Mouse (Mus musculus) stomach, embryonic 15.5 days (tissue): ENCODE measurements around the gene Uhmk1. TPM values are rescaled to one million over a fixed set of nuclear protein-coding genes. Genes with fewer than 3 reads are reported as not detected.

ENCODE experiments used
- ATAC-seq: fragments of 200-750 bp; cut with Nextera tagmentation; 2 replicates; pipeline ENCODE4 v1.8.0; 2017; ENCODE audit warnings: low read depth, moderate number of reproducible peaks, moderate TSS enrichment; ENCODE audit not compliant: insufficient read depth, low FRiP score
- H3K27ac ChIP-seq: fragments of 300-500 bp; sonication (generic); 2 replicates; pipeline ENCODE4 v1.5.1; 2015; ENCODE audit warnings: mild to moderate bottlenecking, inconsistent platforms
- H3K27me3 ChIP-seq: fragments of 300-500 bp; sonication (generic); replicated peaks from 2 replicates; pipeline ENCODE4 v1.6.1; 2015; ENCODE audit warnings: inconsistent platforms
- H3K36me3 ChIP-seq: fragments of 300-500 bp; sonication (generic); 2 replicates; pipeline ENCODE4 v1.6.1; 2015; ENCODE audit warnings: inconsistent platforms
- H3K4me1 ChIP-seq: fragments of 300-500 bp; sonication (generic); 2 replicates; pipeline ENCODE4 v1.6.1; 2015; ENCODE audit warnings: inconsistent platforms
- H3K4me2 ChIP-seq: fragments of 300-500 bp; sonication (generic); 2 replicates; pipeline ENCODE4 v1.6.1; 2015; ENCODE audit warnings: mild to moderate bottlenecking, inconsistent platforms
- H3K4me3 ChIP-seq: fragments of 300-500 bp; sonication (generic); replicated peaks from 2 replicates; pipeline ENCODE4 v1.5.1; 2015; ENCODE audit warnings: inconsistent platforms
- H3K9ac ChIP-seq: fragments of 300-500 bp; sonication (generic); 2 replicates; pipeline ENCODE4 v1.6.1; 2015; ENCODE audit warnings: inconsistent platforms
- H3K9me3 ChIP-seq: fragments of 300-500 bp; sonication (generic); 2 replicates; pipeline ENCODE4 v1.6.1; 2016; ENCODE audit warnings: inconsistent platforms
- WGBS: fragments of 180-500 bp; shearing (Covaris S2); methylation state at CpG from one replicate; pipeline ENCODE4 v1.1.7; 2015; 5-methylcytosine and 5-hydroxymethylcytosine counted together
- polyA plus RNA-seq: library from polyadenylated mRNA; unstranded; fragments of >200 nt; fragmentation: Nextera tagmentation; extraction: Ambion mirVana; gene quantifications from 2 replicates; pipeline ENCODE4 v1.2.1, GENCODE M21; 2015

The Uhmk1 gene
- polyA plus RNA-seq, 1 experiment from 2014 or later, result 8.0 TPM

DNA sequence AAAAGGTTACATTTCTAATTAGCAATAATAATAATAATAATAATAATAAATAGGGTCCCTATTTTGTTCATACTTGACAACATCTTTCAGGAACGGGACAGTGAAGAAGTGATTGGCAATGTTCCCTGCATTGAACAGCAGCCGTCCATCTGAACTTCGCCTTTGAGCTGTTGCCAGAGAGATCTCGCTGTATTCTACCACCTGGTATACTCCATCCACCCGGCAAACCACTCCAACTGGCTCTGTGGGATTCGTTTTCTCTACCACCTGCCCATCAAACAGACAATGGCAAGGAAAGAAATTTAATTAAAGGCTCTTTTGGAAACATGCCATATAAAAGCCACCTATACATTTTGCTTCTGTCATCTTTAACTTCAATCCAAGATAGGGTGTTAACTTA lies 64.3 kb downstream of the Uhmk1 start:
- H3K4me1 ChIP-seq, result no peaks in the 10 kb centered on the region
- WGBS, result 85% methylated on average over 6 of the region's 6 CpGs
- no peaks in the 10 kb centered on the region for H3K9me3 ChIP-seq
- H3K27me3 ChIP-seq, result no peaks in the 10 kb centered on the region
- no peak overlapping the region for H3K4me2 ChIP-seq
- peaks cover 15% of the 10 kb centered on the region for H3K36me3 ChIP-seq
- no peak for ATAC-seq
- H3K4me3 ChIP-seq, result no peak overlapping the region
- no peak overlapping the region for H3K27ac ChIP-seq
- H3K9ac ChIP-seq, result no peak overlapping the region

DNA sequence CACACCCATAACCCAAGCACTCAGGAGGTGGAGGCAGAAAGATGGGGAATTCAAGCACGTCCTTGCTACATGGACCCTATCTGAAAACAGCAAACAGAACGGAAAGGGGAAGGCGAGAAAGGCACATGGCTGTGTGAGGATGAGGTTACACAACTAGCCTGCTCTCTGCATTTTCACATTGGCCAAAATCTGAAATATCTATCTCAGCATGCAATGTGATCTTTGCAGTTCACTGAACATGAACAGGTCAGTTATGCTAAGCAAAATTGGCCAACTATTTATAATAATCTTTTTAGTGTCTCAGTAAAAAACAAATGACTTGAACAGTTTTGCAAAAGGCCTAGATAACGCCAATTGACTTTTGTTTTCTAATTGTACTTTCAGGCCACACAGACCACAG lies 65.4 kb downstream of the Uhmk1 start:
- no peak for ATAC-seq
- H3K4me1 ChIP-seq, result no peaks in the 10 kb centered on the region
- no peak overlapping the region for H3K9ac ChIP-seq
- H3K27ac ChIP-seq, result no peak overlapping the region
- H3K27me3 ChIP-seq, result no peaks in the 10 kb centered on the region
- H3K4me2 ChIP-seq, result no peak overlapping the region
- WGBS, result 87% methylated on average over 4 of the region's 4 CpGs
- H3K9me3 ChIP-seq, result no peaks in the 10 kb centered on the region
- peaks cover 15% of the 10 kb centered on the region for H3K36me3 ChIP-seq
- H3K4me3 ChIP-seq, result no peak overlapping the region

DNA sequence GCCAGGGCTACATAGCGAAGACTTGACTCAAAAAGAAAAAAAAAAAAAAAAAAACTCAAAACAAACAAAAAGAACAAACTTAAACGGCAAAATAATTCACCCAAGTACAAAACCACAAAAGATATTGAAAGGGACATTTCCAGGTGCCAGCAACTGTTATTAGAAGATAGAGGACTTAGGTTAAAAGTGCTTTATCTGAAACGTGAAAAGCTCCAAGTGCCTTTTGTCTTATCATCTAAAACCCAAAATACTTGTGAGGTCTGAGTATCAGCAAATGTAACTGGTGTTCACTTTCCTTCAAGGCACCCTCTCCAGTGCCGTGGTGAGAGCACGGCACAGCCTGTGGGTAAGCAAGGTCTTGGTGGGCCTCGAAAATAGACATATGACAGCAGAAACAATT lies 66.7 kb downstream of the Uhmk1 start:
- ATAC-seq, result no peak
- Histone ChIP-seq H3K27ac (no peak overlapping the region), H3K4me1 (no peaks in the 10 kb centered on the region), H3K4me3 (no peak overlapping the region), H3K36me3 (peaks cover 13% of the 10 kb centered on the region), H3K4me2 (no peak overlapping the region), H3K9me3 (no peaks in the 10 kb centered on the region), H3K9ac (no peak overlapping the region), H3K27me3 (no peaks in the 10 kb centered on the region)
- WGBS, result 81% methylated on average over 6 of the region's 6 CpGs

DNA sequence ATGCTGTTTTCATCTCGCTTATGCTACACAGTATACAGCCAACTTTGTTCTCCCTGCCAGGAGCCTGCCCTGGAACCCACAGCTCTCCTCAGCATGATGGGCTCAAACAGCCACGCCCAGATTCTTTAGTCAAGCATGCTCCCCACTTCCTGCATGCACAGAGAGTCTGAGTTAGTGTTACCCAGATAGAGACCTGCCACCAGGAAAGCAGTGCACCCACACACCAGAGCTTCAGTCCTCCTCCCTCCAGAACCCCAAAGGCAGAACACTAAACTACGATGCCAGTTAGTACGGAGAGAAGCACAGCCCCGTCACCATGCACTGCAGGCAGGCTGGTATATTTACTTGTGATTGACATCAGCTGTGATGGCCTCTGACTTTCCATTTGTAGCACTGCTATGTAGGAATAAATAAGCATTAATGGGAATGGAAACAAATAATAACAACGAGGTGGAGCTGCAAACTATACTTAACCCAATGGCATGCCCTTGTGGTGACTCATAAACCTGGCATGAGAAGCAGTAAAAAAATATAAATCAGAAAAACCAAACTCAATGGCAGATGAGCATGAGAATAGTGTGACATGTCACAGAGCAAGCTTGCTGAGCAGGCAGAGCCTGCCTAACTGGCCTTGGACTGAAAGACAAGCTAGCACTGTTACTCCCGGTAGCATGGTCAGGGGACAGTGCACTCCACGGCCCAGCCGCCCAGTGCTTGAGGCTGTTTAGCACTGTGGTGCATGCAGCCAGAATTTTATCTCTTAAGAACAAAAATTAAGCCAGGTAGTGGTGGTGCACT lies 67.3 kb downstream of the Uhmk1 start:
- no peaks in the 10 kb centered on the region for H3K9me3 ChIP-seq
- no peak overlapping the region for H3K9ac ChIP-seq
- H3K27me3 ChIP-seq, result no peaks in the 10 kb centered on the region
- no peak for ATAC-seq
- H3K4me3 ChIP-seq, result no peak overlapping the region
- no peaks in the 10 kb centered on the region for H3K4me1 ChIP-seq
- H3K4me2 ChIP-seq, result no peak overlapping the region
- peaks cover 18% of the 10 kb centered on the region for H3K36me3 ChIP-seq
- WGBS, result 81% methylated on average over 9 of the region's 9 CpGs
- H3K27ac ChIP-seq, result peak overlapping the region; percentile 35; the same call in 1 of the 2 replicates

DNA sequence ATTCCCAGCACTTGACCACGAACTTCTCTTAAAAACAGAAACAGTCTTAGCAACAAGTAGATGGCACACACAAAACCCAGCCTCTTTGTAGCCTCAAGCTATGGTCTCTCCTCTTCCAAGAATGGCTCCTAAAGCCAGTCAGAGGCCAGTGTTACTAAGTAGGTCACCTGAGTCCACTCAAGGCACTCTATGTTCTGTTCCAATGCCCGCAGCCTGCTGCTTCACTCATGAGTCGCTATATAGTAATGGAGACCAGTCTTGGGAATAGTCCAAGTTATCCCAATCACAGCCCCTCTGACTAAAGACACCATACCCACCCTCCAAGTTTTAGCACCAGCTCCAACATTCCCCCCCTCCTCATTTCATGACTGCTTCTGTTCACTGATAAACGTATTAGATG lies 69.6 kb downstream of the Uhmk1 start:
- H3K9ac ChIP-seq, result no peak overlapping the region
- no peaks in the 10 kb centered on the region for H3K27me3 ChIP-seq
- no peaks in the 10 kb centered on the region for H3K4me1 ChIP-seq
- no peak overlapping the region for H3K4me2 ChIP-seq
- no peaks in the 10 kb centered on the region for H3K9me3 ChIP-seq
- ATAC-seq, result no peak
- H3K4me3 ChIP-seq, result no peak overlapping the region
- peaks cover 18% of the 10 kb centered on the region for H3K36me3 ChIP-seq
- WGBS, result 90% methylated on average over 4 of the region's 4 CpGs
- H3K27ac ChIP-seq, result no peak overlapping the region

Other genes starting within 250 kb of the Uhmk1 start
- gene Hsd17b7, start 246.2 kb downstream of the Uhmk1 start, polyA plus RNA-seq, result 15.3 and 16.0 TPM in 2 replicates
- 47.4 and 48.6 TPM in 2 replicates for gene Ddr2, start 104.6 kb downstream of the Uhmk1 start, polyA plus RNA-seq
- gene Uap1, start 40.4 kb downstream of the Uhmk1 start, polyA plus RNA-seq, result 52.5 and 57.4 TPM in 2 replicates
- not detected in 2 replicates for gene Sh2d1b2, start 17.4 kb upstream of the Uhmk1 start, polyA plus RNA-seq
- gene Sh2d1b1, start 61.9 kb upstream of the Uhmk1 start, polyA plus RNA-seq, result 0.46 and 0.50 TPM in 2 replicates
- 3.9 and 4.4 TPM in 2 replicates for gene Gm7694, start 90.9 kb upstream of the Uhmk1 start, polyA plus RNA-seq
- gene Spata46, start 93.4 kb upstream of the Uhmk1 start, polyA plus RNA-seq, result 1.7 and 1.9 TPM in 2 replicates